Mouse (Mus musculus) CH12.LX (cell line): Measurements from ENCODE around the gene Gm11568.
"Not testable (repeated sequence)": the region's sequence is repeated elsewhere in the genome, so short reads cannot be mapped to it uniquely, and the experiment has no call there.

ENCODE experiments used
- CHD2 ChIP-seq: IDR thresholded peaks from 2 replicates; pipeline ENCODE4 v1.6.1; 2011; ENCODE audit warnings: low read length, improper control_type of control experiment
- CTCF ChIP-seq, 2 experiments: IDR thresholded peaks in 1 of 2; conservative IDR thresholded peaks in 1 of 2; 2 replicates each; pipeline ENCODE4 v1.5.1; 2011 to 2012; ENCODE audit warnings: low read depth in 2 of 2, low read length in 2 of 2, improper control_type of control experiment in 1 of 2, inconsistent platforms in 1 of 2, mild to moderate bottlenecking in 1 of 2, moderate library complexity in 1 of 2
- ELF1 ChIP-seq: IDR thresholded peaks from 2 replicates; pipeline ENCODE4 v1.6.1; 2014; ENCODE audit warnings: low read depth, mild to moderate bottlenecking, inconsistent platforms, low read length, improper control_type of control experiment
- ETS1 ChIP-seq: conservative IDR thresholded peaks from 2 replicates; pipeline ENCODE4 v1.6.1; 2012; ENCODE audit warnings: low read depth, mild to moderate bottlenecking, inconsistent platforms, low read length, improper control_type of control experiment, moderate library complexity
- JUN ChIP-seq: IDR thresholded peaks from 2 replicates; pipeline ENCODE4 v1.6.1; 2011; ENCODE audit warnings: low read depth, mild to moderate bottlenecking, low read length, improper control_type of control experiment, moderate library complexity; ENCODE audit not compliant: insufficient read depth
- KAT2A ChIP-seq: IDR thresholded peaks from 2 replicates; pipeline ENCODE4 v1.6.1; 2012; ENCODE audit warnings: low read length, improper control_type of control experiment, inconsistent platforms; ENCODE audit not compliant: insufficient replicate concordance
- MAX ChIP-seq: IDR thresholded peaks from 2 replicates; pipeline ENCODE4 v1.6.1; 2011; ENCODE audit warnings: low read length, improper control_type of control experiment
- MAZ ChIP-seq: IDR thresholded peaks from 2 replicates; pipeline ENCODE4 v1.6.1; 2012; ENCODE audit warnings: low read depth, mild to moderate bottlenecking, inconsistent platforms, low read length, improper control_type of control experiment, moderate library complexity
- POLR2A ChIP-seq: IDR thresholded peaks from 2 replicates; pipeline ENCODE4 v1.6.1; 2011; ENCODE audit warnings: low read depth, mild to moderate bottlenecking, improper control_type of control experiment, low read length
- SIN3A ChIP-seq: IDR thresholded peaks from 2 replicates; pipeline ENCODE4 v1.6.1; 2012; ENCODE audit warnings: low read length, improper control_type of control experiment, inconsistent platforms
- TBP ChIP-seq: conservative IDR thresholded peaks from 2 replicates; pipeline ENCODE4 v1.6.1; 2011; ENCODE audit warnings: low read depth, low read length, improper control_type of control experiment
- ZNF384 ChIP-seq: IDR thresholded peaks from 2 replicates; pipeline ENCODE4 v1.6.1; 2012; ENCODE audit warnings: low read depth, low read length, improper control_type of control experiment, inconsistent platforms

GRCm38 (mm10) chr11:99878887-99879286 lies 21.2 kb downstream of the Gm11568 start, which contains the start of gene Gm11567:
- TF ChIP-seq MAX; JUN; CHD2; POLR2A; MAZ; ELF1; KAT2A; ZNF384; TBP; CTCF (conservative IDR thresholded peaks at IDR 0.05 in 1 of 2, IDR thresholded peaks at IDR 0.05 in 1 of 2; ENCODE audit: low read depth in 2 of 2, low read length in 2 of 2); SIN3A; ETS1: not testable (repeated sequence)
